Mouse (Mus musculus): ENCODE measurements at regions not wholly inside any gene's neighbourhood (a gene's known extent, or its start where the extent isn't known, plus 50 kb on each side); places are given as distances from the start of the nearest gene placed in this dataset.

DNA sequence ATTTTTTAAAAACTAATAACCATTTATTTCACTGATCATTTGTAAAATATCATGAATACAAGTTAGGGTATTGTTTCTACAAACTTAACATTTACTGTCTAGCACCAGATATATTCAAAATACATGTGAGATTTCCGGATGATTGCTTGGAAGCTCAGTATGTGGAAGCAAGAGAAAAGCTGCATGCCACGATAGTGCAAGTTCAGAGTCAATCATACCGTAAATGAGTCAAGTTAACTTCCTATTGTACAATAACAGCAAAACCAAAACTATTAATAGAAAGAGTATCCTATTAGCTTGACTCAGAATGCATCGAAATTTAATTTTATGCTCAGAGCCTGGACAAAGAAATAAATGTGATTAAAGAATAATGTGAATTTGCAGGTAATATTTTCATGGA is 1284.6 kb upstream of the Cited2 start:
- DNase-seq: no peak

DNA sequence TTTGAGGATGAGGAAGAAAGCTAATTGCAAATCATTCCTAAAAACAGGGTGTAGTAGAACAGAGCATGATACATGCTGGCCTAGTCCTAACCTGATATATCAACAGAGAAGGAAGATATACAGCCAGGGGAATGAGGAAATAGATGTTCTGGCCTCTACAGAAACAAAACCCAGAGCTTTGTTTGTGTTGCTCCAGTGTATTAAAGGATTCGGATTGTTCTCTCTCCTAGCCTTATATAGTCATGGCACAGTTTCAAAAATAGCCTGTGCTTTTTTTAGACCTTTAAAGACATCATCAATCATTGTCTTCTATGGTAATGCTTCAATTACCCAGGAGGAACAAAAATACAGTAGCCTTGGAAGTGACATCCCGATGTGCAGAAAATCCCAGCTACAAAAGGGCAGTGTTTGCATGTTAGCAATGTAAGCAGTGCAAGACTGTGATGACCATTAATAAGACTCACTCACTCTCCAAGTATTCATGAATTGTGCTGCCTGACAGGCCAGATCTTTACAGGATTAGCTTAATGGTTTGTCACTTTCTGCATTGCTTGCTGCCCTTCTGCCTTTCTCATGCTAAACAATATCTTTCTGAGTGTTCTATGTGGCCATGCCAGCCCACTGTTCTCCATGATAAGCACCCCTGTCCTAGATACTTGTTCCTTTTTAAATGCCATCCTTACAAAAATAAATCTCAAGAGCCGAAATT is 1281.9 kb upstream of the Cited2 start:
- DNase-seq: no peak

DNA sequence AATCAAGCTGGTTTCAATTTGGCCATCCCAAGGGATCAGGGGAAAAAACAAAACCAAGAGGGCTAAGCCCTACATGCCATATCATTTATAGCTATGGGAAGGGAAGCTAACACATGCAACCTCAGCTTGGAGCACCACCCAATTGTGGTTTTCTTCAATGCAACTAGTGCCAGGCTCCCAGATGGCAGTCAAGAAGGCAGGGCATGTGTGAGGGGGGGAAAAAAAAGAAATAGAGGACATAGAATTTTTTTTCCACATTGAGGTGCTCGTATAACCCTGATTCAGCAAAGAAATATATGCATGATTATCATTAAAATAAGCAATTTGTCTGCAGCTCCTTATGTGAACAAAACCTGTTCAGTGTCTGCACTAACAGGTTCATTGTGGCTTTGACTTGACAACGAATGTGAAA is 1281.4 kb upstream of the Cited2 start:
- DNase-seq: peak; percentile 18

DNA sequence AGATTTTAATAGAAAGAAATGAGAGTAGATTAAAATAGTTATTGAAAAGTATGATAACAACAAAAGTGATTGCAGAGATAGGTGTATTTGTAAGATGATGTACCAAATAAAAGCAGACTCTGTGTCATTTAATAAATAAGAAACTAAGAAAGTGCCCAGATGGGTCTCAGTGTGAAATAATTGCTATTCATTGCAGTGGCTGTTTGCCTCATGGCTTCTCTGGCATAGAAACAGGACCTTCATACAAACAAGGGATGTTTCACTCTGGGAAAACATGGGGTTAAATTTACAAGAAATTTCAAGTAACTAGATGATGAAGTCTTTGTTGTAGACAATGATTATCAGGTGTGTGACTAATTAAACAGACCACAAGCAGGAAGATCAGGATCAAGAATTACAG is 1279.1 kb upstream of the Cited2 start:
- no peak for DNase-seq

DNA sequence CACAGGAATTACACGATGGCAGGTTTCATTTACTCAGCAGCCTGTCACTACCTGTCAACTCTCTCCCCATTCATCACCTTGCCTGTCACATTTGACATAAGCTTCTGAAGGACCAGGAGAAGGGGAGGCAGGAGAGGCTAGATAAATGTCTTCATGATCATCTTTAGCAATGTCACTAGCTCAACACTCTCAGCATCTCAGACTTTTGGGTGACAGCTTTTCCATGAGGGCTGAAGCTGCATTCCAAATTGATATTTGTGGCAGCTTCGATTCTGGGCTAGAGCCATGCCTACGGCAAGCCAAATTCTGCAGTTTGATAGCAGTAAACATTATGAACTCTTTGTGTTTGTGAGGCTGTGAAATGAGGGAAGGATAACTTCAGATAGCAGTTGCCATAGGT is 1255.1 kb upstream of the Cited2 start:
- DNase-seq: no peak

DNA sequence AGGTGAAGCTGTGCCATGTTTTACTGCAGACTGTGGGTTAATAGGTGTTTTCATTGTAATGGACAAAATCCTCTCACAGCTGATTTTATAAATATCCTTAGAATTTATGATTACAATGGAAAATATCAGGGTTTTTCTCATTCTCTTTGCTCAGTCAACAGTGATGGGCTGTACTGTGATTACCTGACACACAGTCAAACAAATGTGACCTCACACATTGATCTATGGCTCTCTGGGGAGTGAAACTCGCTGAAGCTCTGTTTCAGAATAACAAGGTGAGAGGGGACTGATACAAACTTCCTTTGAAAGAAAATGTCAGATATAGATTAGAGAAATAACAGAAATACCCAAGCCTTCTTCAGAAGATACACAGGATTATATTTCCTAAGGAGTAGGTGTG is 1253.3 kb upstream of the Cited2 start:
- no peak for DNase-seq

DNA sequence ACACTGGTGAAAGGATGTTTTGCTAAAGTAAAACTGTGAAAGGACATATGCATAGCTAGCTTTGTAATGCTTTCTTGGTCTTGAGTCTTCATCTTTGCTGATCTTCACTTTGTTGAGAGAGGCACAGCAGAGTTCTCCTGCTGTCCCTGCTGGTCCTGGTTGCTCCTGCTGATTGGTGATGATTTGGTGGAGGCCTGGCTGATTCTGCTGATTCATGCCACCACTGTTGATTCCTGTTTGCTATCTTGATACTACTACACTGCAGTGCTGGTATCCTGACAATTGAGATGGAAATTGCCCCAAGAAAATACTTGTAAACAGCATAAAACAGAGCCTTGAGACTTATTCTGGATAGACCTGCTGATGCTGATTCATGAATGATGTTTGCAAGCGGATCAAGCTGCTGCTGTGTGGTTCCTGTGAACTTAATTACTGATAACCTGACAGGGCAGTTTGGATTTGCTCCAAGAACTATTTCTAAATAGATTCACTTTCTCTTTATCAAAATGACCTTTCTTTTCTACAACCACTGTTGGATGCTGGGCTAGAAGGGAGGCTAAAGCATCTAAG is 1249.0 kb upstream of the Cited2 start:
- DNase-seq: no peak

DNA sequence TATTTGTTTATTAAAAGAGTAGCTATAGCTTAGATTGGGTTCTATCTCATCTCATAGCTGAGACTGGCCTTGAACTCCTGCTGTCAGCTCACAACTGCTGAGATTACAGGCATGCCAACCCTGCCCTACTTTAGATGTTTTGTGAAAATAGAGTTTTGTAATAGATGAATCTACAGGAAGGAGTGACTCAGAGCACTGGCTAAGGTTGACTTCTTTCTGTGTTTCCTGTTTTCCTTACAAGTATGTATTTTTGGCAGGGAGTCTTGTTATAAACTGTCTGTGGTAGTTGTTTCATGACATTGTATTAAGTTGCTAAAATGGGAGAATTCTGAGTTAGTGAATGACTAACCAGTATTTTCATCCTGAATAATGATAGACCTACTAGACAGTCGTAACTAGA is 1224.4 kb upstream of the Cited2 start:
- DNase-seq: no peak

DNA sequence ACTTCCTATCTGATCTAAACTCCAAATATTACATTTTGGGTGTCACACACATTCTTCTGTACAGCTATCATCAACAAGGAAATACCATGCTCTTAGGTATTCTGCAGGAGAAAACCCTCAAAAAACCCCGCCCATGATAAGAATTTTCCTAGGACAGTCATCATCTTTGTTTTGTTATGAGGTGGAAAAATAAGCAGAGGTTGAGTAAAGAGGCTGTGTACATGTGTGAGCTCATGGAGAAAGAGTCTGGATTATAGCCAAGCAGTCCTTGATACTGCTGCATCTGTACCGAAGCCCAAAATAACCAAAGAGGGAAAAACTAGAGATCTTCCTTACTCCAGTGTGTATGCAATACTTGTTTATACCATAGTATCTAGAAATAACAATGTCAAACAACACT is 1215.3 kb upstream of the Cited2 start:
- no peak for DNase-seq

DNA sequence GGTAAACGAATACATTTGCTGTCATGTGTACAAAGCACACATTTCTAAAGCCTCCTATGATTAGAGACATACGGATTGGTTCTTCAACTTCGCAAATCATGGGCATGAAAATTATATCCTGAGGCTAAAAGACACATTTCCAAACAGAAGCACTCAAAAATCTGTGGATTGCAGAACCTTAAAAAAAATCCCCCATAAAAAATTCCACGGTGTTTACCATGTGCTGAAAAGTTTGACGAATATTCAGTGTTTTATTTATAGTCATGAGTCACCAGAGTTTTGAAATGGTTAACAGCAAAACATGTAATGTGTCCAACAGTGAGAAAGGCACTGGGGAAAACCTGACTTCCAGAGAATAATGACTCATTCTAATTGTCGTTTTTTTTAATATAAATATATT is 1214.9 kb upstream of the Cited2 start:
- DNase-seq: no peak

DNA sequence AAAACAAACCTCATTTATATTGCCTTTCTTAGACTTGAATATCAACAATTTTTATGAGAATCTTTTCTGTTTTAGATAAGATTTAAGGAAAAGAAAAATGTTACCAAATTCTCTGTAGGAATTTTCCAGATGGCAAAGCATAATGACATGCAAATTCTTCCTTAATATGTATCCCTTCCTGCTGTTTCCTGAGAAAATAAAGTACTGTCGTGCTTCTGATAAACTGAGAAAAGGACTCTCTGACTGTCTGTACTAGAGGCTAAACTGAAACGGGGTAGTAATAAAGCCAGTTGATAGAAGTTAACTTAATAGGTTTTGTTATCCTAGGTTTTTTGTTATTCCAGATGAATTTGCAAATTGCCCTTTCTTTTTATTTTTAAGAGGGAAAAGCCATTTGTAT is 1208.4 kb upstream of the Cited2 start:
- no peak for DNase-seq

DNA sequence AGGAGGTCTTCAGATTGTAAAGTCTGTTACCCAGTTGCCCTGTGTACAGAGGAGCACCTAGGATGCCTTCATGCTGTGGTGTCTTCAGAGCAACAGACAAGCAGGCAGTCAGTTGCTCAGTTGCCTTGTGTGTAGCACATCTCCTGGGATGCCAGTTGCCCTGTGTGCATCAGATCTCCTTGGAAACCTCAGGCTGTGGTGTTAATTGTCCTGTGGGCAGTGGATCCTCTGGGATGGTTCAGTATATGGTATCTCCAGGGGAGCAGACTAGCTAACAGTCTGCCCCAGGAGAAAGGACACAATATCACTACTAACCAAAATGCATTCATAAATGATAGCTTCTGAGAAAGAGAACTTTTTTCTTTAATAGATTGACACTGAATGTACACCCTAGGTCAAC is 1201.1 kb upstream of the Cited2 start:
- no peak for DNase-seq

DNA sequence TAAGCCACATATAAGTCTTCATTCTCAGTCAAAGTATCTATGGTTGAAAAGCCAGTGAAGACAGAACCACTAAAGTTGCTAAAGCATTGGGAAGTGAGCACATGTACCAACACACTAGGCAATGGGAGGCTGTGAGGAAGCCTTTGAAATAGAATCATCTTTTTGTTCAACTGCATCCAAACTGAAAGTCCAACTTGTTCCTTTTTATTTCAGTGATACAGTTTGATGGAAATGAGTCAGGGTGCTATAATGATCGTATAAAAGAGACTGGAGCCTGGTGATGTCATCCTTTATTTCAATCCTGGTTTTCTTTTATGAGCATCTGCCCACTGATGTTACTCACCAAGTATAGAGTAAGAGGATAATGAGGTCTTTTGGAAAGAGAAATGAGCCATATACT is 1198.9 kb upstream of the Cited2 start:
- DNase-seq: no peak

DNA sequence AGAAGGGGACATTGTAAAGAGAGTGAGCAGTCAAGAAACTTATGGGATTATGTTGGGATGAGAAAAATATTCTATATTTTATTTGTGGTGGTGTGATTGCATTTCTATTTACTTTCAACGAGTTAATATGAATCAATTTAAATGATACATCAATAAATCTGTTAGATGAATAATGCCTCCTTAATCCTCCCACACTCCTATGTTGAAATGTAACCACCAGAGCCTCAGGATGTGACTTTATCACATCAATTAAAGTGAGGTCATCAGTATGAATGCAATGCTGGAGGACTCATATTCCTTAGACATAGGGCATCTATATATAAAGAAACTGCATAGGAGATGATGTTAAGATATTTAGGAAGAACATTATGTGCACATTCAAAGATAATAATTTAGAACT is 1195.3 kb upstream of the Cited2 start:
- DNase-seq: no peak

DNA sequence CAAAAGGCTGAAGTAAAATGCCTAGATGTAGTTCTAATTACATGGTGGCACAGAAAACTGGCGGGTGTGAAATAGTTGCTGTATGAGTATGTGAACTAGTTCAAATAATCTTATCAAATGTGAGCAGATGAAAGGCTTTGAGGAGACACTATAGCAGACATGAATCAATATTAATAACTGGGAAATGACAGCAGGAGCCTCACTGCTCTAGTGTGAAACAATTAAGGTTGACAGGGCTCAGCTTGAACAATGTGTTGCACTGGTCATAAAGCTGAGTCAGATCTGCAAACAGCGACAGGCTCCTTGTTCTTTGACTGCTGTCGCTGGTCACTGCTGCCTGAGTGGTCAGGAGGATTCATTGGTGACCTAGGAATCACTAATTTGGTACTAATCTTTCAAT is 1185.4 kb upstream of the Cited2 start:
- DNase-seq: no peak

DNA sequence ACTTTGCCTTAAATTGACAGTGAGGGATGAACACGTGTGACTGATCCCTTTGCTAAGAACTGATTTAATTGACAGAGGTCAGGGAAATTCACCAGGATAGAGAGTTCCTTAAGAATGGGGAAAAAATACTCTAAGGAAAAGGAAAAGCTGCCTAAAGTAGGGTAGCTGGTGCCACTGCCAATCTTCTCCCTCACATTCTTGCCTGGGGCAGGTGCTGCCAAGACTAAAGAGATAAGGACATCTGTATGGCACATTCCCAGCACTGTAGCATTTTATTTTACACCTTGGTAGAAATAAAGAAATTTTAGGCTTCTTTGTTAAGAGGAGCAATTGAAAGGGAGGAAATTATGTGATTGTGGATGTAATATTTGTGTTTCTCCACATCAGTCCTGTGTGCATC is 1184.6 kb upstream of the Cited2 start:
- no peak for DNase-seq

DNA sequence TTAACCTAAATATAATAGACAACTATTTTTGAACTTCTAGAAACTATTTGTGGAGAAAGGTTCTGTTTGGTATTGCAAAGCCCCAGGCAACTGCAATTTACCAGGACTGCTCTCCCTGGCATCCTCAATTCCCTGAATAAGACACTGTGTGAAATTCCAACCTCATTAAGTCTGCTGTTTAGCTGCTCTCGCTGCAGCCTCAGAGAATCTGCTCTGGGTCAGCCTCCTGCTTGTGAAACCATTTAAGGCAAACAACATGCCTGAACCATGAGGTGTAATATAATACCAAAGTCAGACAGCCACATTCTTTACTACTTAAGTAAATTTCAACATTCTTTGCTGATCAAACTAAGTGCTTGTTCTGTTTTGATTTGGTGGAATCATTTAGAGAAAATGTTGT is 1177.6 kb upstream of the Cited2 start:
- no peak for DNase-seq

DNA sequence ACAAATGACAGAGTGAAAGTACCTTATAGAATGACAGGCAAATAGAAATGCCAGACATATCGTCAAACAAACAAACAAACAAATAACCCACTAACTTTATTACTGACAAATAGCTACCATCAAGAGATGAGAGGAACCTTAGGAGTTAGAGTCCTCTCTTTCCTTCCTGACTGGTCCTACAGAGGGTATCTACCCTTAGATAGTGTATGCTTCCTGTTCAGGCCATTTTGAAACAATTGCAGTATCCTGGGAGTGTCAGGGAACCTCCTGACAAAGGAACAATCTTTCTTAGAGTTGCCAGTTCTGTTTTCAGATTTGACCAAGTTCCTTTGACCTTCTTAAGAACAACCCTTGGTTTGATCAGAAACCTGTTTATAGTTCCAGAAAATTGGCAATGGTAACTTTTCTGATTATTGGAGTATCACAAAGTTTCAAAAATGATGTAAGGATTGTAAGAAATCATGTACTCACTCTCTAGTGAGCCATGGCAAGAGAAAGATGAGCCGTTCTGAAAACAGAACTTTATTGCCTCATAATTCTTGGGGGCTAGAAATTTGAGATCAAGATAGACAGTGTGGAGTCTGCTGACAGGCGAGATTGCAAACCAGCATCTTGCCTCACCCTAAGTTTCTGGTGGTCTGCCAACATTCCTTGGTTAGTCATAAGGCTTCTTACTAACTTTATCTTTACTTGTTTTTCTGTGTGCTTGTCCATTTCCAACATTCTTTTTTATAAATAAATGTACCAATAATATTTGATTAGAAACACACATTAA is 1170.0 kb upstream of the Cited2 start:
- no peak for DNase-seq

DNA sequence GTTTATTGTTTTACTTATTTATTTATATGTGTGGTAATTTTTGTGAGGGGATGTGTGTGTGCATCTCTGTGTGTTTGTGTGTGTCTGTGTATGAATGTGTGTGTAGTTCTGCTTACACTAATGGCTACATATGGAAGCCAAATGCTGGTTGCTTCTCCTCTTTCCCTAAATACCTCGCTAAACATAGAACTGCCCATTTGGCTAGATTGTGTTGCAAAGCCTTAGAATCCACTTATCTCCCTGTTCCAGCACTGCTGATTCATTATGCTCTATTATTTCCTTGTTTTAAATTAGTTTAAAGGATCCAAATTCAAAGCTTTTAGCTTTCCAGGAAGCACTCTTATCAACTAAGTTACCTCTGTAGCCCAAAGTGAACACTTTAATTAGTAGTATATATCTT is 1148.5 kb upstream of the Cited2 start:
- DNase-seq: no peak

DNA sequence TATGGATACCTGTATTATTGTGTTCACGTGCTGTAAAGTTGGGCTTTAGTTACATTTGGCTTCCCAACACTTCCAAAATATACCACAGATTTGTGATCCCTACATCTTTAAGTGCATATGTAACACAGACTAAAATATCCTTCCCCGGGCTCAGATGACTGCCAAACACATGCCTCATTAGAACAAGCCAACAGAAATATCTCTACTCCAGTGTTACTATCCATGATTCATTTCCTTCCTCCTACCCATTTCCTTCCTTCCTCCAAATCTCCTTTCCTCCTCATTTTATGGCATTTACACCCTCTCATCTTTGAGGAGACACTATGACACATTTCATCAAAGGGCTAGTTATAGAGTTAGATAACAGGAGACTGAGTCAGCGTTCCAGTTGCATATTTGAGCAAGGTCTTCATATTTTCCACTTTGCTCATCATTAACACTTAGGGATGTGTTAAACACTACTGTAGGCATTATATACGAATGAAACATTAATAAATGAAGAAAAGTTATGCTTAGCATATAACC is 1144.4 kb upstream of the Cited2 start:
- DNase-seq: no peak

DNA sequence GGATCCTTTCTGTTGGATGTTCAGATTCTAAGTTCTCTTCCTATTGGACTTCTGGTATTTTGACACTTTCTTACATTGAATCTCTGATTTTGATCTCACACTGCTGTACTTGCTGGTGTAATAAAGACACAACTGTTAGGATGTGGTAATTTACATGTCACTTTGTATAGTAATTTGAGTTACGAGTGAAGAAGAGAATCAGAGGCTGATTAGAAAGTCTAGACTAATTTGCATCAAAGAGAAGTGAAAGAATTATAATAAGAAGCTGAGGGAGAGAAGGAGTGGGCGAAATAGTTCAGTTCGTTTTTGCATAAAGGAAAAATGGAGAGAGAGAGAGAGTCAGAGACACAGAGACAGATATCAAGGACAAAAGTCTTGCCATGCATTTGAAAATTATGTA is 1142.8 kb upstream of the Cited2 start:
- DNase-seq: no peak

DNA sequence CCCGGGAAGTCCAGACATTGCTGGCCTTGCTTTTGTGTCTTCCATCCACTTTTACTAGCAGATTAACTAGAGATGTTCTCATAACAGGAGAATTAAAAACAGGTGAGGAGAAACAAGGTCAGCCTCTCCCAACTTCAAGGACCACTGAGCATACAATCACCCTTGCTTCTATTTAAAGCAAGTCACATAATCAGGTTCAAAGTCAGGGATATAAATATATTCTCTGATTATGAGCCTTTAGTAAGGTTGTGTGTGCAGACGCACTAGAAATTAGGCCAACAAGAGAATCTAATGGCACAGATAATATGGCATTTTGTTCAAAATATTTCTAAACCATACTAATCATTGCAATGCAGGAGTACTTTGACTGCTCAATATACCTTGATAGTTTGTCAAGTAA is 1134.2 kb upstream of the Cited2 start:
- no peak for DNase-seq

DNA sequence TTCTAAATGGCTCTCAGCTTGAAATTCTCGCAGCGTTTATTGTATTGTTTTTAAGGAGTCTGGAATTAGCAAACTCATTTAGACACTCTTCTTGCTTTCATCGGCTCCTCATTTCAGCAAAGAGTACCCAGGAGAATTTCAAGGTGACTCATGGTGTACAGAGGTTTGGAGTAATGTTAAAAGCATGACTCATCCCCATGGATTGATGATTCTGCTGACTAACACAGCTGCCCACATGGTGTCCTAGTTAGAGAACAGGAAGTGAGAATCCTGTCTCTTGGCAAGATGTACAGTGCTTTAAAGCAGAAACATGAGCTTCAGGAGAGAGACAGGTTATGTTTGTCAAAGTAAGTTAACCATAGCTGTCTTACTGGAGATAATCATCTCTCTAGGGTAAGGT is 1133.6 kb upstream of the Cited2 start:
- no peak for DNase-seq

DNA sequence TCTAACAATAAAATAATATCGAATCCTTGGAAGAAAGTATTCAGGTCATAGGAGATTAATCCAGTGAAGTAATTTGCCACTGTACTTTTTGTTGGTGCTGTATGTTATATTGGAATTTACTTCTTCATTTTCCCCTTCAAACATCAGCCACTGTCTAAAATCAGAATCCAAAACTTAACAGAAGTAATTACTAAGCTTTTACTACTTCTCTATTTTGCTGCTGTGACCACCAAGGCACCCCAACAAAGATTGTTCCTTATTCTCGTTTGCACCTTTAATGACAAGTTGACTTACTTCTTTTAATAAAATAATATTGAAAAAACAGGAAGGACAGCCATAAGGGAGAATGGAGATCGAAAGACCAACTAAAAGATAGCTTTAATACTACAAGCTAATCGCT is 1130.1 kb upstream of the Cited2 start:
- DNase-seq: no peak
